Mouse (Mus musculus): ENCODE data around the gene Cgas.
A peak's percentile ranks its signal among the peaks of the same experiment; 100 is the strongest.
"Not testable (repeated sequence)": the region's sequence is repeated elsewhere in the genome, so short reads cannot be mapped to it uniquely, and the experiment has no call there.

Cgas gene

DNA sequence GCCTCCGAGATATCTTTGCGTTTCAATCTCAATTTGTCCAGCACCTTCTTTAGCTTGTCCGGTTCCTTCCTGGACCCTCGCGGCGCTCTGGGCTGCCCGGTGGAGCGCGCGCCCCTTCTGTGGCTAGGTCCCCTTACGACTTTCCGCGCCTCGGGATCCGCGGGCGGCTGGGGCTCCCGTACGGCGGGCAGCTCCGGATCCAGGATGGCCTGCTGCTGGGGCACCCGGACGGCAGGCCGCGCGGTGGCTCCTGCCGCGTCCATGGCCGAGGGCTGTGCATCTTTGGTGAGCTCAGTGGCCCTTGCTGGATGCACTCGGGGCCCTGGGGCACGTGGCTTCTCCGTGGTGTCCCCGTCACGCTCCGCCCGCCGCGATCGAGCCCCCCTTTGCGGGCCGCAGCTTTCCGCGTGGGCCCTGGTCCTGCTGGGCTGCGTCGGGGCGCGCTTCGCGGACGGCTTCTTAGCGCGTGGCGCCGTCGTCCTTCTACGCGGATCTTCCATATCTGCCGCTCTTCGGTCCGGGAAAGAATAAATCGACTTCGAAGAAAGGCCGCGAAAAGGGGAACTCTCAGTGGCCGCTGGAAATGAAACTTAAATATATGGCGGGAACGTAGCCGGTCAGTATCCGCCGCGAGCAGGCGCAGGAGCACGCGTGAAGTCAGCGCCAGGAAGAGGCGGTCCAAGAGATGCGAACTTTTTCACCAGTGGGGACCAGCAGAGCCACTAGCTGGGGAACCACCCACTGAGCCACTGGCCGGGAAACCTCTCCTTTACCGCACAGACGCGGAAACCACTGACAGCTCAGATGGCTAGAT lies at the start of gene Cgas:
Gene Cgas, minus strand, starts transcription at position 659 of the 814 bp plus-strand sequence.
- DNase-seq (ENCODE audit: low spot score): no peak

DNA sequence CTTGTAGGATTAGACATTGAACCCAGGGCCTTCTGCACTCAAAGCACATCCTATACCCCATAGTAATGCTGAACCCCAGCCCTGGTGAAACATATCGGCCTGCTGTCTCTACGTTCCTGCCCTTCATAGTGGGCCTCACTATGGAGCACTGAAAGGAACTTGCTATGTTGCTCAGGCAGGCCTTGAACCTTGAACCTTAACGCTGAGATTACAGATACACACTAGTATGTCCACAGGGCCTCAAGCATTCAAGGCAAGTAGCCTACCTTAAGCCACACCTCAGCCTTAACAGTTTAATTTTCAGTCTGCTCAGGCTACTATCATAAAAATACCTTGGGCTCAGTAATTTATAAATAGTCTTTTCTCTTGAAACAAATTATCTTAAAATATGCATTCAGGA lies 49.2 kb upstream of the Cgas start:
- no peak for DNase-seq (ENCODE audit: low spot score)

DNA sequence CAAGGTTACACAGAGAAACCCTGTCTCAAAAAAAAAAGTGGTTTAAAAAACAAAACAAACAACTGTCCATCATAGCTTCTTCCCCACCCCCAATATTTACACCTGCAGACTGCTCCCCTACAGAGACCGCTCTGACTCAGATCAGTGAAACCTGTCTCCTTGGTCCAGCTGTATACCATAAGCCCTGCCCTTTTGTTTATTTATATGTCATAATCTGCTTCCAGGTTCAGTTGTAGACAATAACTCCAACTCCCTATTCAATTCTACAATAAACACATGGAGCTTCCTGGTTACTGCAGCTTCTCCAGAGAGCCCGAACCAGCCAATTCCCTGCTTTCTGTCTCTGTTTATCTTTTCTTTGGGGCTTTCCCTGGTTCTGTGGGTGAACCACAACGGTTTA lies 48.1 kb upstream of the Cgas start:
- no peak for DNase-seq (ENCODE audit: low spot score)

- DNase-seq (ENCODE audit: low spot score): no peak
These were observed 45.9 kb upstream of the Cgas start, which contains the start of gene Eef1a1 for GRCm38 (mm10) chr9:78488890-78489420. Gene Eef1a1, minus strand, starts transcription at chr9:78489151.

- not testable (repeated sequence) for DNase-seq (ENCODE audit: low spot score)
These were observed 45.0 kb upstream of the Cgas start for GRCm38 (mm10) chr9:78488021-78488420.

GRCm38 (mm10) chr9:78484660-78485059 lies 41.6 kb upstream of the Cgas start:
- DNase-seq (ENCODE audit: low spot score): no peak

DNA sequence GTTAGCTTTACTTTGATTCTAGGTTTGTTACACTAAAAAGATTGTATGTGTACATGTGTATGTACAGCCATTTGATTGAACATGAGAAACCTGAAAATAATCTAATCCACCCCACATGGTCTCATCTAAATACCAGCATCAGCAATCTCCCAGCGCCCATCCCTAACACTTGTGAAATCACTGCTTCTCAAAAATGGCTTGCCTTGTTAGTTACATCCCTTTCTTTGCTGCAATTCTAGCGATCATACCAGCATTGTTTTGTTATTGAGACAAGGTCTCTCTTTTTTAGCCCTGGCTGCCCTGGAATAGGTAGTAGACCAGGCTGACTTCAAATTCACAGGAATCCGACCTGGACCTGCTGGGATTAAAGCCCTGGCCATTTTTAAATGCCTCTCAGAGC lies 39.3 kb upstream of the Cgas start:
- no peak for DNase-seq (ENCODE audit: low spot score)

DNA sequence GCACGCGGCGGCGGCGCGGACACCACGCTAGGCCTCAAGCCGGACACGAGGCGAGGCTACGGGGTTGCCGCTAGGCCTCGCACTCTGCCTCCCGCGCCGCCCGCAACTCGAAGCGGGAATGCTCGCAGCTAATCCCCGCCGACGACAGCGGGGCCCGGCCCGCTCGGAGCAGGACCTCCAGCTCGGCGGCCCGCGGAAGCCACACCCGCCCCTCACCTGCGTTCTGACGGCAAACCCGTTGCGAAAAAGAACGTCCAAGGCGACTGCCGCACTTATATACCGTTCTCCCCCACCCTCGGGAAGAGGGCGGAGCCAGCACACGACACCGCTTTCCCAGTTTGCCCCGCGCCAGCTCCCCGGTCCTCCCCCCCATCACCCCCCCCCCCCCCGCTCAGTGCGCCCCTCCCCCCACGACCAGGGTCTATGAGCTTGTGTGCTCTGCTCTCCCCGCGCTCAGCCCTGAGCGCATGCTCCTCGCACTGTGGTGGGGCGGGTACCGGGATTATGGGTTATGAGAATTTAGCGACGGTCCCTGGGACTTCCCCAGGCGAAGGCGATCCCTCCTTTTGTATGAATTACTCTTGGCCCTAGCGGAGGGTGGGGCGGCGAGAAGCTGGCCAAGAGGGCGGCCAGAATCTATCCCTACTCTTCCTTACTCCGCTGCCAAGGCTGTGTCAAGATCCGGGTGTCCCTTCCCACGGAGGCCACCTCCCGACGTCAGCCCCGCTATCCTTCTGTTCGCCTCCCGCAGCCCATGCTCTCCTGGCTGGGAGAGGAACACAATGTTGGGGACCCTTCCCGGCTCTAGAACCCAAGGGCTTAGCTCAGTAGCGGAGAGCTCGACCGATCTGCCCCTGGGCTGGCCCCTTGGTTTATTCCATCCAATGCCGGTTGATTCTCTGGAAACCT lies 38.6 kb upstream of the Cgas start:
- DNase-seq (ENCODE audit: low spot score): peak; percentile 89

DNA sequence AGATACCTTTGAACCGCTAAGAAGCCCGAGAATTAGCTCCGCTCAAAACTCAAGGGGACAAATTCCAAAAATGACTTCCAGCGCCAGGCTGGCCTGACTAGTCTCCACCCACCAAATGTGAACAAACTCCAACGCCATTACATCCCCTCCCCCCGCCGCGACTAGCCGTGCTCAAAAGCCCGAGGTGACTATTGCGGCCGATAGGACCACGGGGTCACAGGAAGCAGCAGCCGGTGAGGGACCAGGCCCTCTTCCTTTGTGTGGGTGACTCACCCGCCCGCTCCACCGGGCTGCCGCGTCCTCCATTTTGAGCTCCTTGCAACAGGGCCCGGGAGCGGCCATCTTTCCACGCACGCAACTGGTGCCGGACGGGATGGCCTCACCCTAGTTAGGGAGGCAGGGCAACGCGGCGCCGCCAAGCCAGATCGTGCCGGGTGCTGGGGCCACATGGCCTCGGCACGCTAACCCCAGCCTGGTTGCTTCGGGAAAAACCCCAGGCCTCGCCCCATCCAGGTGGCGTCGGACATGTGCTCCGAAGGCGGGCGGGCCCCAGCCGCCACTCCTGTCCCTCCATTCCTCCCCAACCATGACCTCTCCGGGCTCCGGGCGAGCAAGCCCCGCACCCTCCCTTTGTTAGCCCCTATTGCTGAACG lies 37.8 kb upstream of the Cgas start:
- no peak for DNase-seq (ENCODE audit: low spot score)

GRCm38 (mm10) chr9:78480227-78480626 lies 37.2 kb upstream of the Cgas start:
- not testable (repeated sequence) for DNase-seq (ENCODE audit: low spot score)

- DNase-seq (ENCODE audit: low spot score): not testable (repeated sequence)
These were observed 36.3 kb upstream of the Cgas start for GRCm38 (mm10) chr9:78479308-78479707.

DNA sequence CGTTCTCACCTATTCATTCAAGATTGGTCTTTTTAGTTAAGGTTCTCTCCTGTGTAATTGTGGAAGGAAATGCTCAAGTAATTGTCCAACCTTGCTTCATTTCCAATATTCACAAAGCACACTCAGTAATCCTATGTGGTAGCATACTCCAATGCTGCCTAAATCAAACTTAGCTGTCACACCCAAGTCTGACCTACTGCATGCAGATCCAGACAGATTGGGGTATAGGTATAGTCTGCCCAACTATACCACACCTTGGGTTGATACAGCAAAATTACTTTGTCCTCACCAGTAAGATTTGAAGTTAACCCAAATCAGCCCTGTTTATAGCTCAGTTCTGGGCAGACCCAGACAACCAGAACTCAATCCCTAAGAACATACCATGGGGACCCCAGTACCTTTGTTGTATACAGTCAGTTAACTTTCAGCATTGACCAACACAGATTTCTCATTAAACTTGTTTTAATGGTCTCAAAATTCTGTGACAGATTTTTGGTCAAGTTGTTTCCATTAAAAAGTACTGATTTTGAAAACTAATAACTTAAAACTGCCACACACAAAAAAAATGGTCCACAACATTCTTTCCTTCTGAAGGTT lies 35.1 kb upstream of the Cgas start:
- DNase-seq (ENCODE audit: low spot score): not testable (repeated sequence)

DNA sequence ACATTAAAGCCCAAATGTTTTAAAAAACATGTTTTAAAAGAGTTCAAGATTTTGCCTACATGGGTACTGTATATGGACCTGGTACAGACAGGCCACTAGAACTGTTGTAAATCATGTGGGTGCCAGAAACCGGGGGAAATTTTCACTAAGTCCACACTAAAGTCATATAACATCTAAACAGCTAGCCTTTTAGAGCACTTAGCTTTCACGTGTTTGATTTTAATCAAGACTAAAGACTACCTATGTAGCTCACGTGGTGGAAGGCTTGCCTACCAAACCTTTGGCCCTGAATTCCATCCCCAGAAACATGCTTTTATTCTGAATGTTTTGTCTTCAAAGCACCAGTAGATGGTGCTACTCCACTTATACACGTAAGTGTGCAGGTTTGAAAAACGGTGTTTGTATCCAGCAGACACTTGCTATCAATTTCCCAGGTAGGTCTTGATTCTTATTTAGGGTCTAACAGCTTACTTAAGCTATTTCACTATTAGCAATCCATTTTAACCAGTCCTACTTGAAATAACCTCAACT lies 34.0 kb upstream of the Cgas start:
- no peak for DNase-seq (ENCODE audit: low spot score)

DNA sequence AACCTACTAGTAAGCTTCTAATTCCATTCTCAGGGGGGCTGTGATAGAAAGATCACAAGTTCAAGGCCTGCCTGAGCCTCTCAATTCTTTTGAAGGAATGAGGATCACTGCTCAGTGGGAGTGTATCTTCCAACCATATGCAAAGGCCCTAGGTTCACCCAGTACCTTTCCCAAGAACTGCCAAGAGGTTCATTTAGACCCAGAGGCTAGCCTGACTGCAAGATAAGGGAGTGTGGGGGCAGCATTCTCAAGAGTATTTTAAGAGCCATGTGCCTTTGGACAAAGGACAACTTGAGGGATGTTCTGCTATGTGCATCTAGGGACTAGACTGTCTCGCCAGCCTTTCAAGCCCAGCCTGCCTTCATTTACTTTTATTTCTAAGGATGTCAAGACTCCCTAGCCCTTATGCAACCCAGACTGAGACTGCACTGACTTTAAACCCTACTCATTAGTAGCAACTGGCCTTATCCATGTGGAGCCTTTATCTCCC lies 33.5 kb upstream of the Cgas start:
- no peak for DNase-seq (ENCODE audit: low spot score)

DNA sequence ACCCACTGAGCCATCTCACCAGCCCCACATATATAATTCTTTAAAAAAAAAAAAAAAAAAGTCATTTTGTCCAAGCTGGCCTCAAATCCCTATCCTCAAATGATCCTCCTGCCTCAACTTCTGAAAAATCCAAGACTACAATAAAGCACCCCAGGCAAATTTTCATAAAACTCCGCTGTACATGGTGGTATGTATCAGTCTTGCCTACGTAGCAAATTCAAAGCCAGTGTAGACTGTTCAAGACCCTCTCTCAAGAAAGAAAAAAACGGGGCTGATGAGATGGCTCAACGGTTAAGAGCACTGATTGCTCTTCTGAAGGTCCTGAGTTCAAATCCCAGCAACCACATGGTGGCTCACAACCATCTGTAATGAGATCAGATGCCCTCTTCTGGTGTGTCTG lies 32.8 kb upstream of the Cgas start:
- DNase-seq (ENCODE audit: low spot score): no peak

DNA sequence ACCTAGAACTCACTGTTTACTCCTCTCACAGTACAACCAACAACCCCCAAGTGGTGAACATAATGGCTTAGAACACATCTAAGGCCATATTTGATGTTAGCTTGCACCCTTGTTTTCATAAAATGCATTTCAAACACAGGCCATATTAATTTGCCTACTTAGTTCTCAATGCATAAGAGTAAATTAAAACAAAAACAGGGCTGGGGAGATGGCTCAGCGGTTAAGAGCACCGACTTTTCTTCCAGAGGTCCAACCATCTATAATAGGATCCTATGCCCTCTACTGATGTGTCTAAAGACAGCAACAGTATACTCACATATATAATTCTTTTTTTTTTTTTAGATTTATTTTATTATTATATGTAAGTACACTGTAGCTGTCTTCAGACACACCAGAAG lies 32.3 kb upstream of the Cgas start:
- DNase-seq (ENCODE audit: low spot score): no peak

- DNase-seq (ENCODE audit: low spot score): no peak
These were observed 31.8 kb upstream of the Cgas start for GRCm38 (mm10) chr9:78474771-78475382.

DNA sequence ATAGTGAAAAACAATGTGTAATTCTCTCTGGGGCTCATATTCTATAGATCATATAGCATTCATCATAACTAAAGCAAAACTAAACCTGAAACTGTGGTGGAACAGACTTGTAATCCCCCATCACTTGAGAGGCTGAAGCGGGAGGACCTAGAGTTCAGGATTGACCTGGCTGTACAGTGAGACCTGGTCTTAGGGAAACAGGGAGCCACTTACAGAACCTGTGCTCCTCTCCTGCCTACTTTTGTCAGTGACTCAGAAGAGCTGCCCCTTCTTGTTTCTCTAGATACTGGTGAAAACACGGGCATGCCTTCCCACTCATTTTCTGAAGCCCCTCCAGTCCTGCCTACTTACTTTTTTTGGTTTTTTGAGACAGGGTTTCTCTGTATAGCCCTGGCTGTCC lies 31.2 kb upstream of the Cgas start:
- no peak for DNase-seq (ENCODE audit: low spot score)

GRCm38 (mm10) chr9:78473588-78473987 lies 30.6 kb upstream of the Cgas start:
- DNase-seq (ENCODE audit: low spot score): no peak

GRCm38 (mm10) chr9:78465725-78466124 lies 22.7 kb upstream of the Cgas start:
- DNase-seq (ENCODE audit: low spot score): no peak

GRCm38 (mm10) chr9:78463337-78463736 lies 20.3 kb upstream of the Cgas start:
- no peak for DNase-seq (ENCODE audit: low spot score)
